Mouse (Mus musculus): ENCODE data around the gene Zc3h12a. TPM values are rescaled to one million over a fixed set of nuclear protein-coding genes. Genes with fewer than 3 reads are reported as not detected.
A peak's percentile ranks its signal among the peaks of the same experiment; 100 is the strongest.

Gene Zc3h12a
- total RNA-seq, 2 experiments from 2014 or later = 0.42 to 0.80 TPM

GRCm38 (mm10) chr4:125145213-125145612 is 17.6 kb upstream of the Zc3h12a start:
- no peak for DNase-seq (ENCODE audit: low spot score in 2 of 2)

GRCm38 (mm10) chr4:125144627-125145026 is 17.0 kb upstream of the Zc3h12a start:
- DNase-seq (ENCODE audit: low spot score in 2 of 2) = no peak

- no peak for DNase-seq (ENCODE audit: low spot score in 2 of 2)
Measured at GRCm38 (mm10) chr4:125144211-125144610, 16.6 kb upstream of the Zc3h12a start.

GRCm38 (mm10) chr4:125138321-125138720 is 10.7 kb upstream of the Zc3h12a start:
- DNase-seq (ENCODE audit: low spot score in 2 of 2) = no peak

- DNase-seq (ENCODE audit: low spot score in 2 of 2) = no peak
Measured at GRCm38 (mm10) chr4:125136303-125136888, 8.8 kb upstream of the Zc3h12a start.

GRCm38 (mm10) chr4:125135076-125135855 is 7.6 kb upstream of the Zc3h12a start:
- DNase-seq (ENCODE audit: low spot score in 2 of 2) = no peak

GRCm38 (mm10) chr4:125134631-125135030 is 7.0 kb upstream of the Zc3h12a start:
- no peak for DNase-seq (ENCODE audit: low spot score in 2 of 2)

GRCm38 (mm10) chr4:125134192-125134591 is 6.6 kb upstream of the Zc3h12a start:
- DNase-seq (ENCODE audit: low spot score in 2 of 2) = no peak

GRCm38 (mm10) chr4:125132394-125132793 is 4.8 kb upstream of the Zc3h12a start:
- peak; percentile 80 to 82 for DNase-seq (ENCODE audit: low spot score in 2 of 2)

GRCm38 (mm10) chr4:125131493-125131892 is 3.9 kb upstream of the Zc3h12a start:
- no peak for DNase-seq (ENCODE audit: low spot score in 2 of 2)

- DNase-seq (ENCODE audit: low spot score in 2 of 2) = no peak
Measured at GRCm38 (mm10) chr4:125126761-125127160, 879 bp downstream of the Zc3h12a start.

GRCm38 (mm10) chr4:125126186-125126585 is 1.5 kb downstream of the Zc3h12a start:
- no peak for DNase-seq (ENCODE audit: low spot score in 2 of 2)

GRCm38 (mm10) chr4:125125361-125125921 is 2.2 kb downstream of the Zc3h12a start:
- no peak for DNase-seq (ENCODE audit: low spot score in 2 of 2)

GRCm38 (mm10) chr4:125124424-125125209 is 3.0 kb downstream of the Zc3h12a start:
- DNase-seq (ENCODE audit: low spot score in 2 of 2) = no peak

GRCm38 (mm10) chr4:125123279-125123671 is 4.4 kb downstream of the Zc3h12a start:
- no peak for DNase-seq (ENCODE audit: low spot score in 2 of 2)

GRCm38 (mm10) chr4:125122431-125123278 is 5.0 kb downstream of the Zc3h12a start:
- no peak for DNase-seq (ENCODE audit: low spot score in 2 of 2)

- DNase-seq (ENCODE audit: low spot score in 2 of 2) = no peak
Measured at GRCm38 (mm10) chr4:125119721-125120120, 7.9 kb downstream of the Zc3h12a start.

- no peak for DNase-seq (ENCODE audit: low spot score in 2 of 2)
Measured at GRCm38 (mm10) chr4:125119070-125119469, 8.6 kb downstream of the Zc3h12a start.

GRCm38 (mm10) chr4:125117902-125118320 is 9.7 kb downstream of the Zc3h12a start:
- DNase-seq (ENCODE audit: low spot score in 2 of 2) = no peak

- DNase-seq (ENCODE audit: low spot score in 2 of 2) = no peak
Measured at GRCm38 (mm10) chr4:125116929-125117328, 10.7 kb downstream of the Zc3h12a start.

All from layer of hippocampus, postnatal 10 days (tissue).